Mouse (Mus musculus): ENCODE measurements around the gene Il2rb.

The Il2rb gene

DNA sequence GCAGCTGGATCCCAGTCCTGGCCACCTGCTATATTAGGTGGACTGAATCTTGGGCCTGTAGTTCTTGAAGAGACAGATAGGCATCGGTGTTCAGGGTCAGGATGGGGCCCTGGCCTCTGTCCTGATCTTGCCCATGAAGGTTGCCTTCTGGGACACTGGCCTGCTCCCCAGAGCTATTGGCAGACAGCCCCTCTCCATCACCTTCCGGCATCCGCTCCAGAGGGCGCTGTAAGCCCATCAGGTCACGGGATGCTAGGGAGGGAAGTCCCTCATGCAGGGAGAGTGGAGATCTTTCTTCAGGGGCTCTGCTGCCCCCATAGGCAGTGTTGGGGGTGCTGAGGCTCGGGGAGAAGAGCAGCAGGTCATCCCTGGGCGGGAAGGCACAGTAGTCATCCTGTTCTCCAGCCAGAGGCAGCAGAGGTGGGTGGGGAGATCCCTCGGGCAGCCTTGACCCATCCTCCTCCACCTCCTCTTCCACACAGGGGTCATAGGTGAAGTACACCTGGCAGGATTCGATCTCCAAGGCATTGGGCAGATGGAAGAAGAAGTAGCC lies 13.5 kb downstream of the Il2rb start:
- no peak for DNase-seq (ENCODE audit: extremely low spot score)

DNA sequence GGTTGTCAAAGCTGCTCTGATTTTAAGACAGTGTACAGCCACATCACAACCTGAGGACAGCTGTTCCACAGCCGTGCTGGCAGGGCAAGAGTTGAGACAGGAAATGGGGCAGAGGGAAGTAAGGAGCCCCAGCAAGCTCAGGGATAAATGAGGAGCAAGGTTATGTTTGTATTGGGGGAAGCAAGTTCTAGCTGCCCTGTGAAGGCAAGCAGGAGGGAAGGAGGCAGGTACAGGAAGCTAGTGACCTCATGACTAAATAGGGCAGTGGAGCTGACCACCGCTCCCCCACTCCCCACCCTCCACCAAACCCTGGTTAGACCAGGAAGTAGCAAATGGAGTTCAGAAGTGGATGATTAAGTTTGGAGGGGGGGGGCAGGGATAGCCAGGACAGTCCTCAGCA lies 14.1 kb downstream of the Il2rb start:
- no peak for DNase-seq (ENCODE audit: extremely low spot score)

DNA sequence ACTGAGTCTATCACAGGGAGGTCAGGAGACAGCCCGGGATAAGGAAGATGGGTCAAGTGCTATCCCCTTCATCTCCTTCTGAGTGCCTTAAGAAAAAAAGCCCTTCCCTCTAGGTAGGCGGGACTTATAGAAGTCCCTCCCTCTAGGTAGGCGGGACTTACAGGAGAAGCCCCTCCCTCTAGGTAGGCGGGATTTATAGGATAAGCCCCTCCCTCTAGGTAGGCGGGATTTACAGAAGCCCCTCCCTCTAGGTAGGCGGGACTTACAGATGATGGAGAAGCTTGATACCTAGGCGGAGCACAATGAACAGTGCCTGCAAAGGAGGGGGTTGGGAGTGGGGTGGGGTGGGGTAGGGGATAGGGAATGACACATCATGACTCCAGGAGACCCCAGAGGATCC lies 15.0 kb downstream of the Il2rb start:
- DNase-seq (ENCODE audit: extremely low spot score), result no peak

DNA sequence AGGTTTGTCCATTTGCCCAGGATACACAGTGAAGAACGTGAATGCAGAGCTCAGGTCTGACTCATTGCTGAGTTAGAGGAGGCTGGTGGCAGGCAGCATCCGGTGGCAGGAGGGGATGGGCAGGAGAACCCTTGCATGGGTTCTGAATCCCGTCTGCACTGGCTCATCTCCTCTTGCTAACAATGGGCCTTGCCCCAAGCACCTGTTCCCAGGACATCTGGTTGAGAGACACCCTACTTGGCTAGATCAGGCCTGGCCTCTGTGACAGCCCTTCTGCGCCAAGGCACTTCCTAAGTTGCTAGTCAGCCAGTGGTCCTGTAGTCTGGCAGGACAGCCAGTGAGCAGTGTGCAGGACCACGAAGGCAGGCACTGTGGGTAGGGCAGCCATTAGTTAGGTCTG lies 15.6 kb downstream of the Il2rb start:
- DNase-seq (ENCODE audit: extremely low spot score), result no peak

DNA sequence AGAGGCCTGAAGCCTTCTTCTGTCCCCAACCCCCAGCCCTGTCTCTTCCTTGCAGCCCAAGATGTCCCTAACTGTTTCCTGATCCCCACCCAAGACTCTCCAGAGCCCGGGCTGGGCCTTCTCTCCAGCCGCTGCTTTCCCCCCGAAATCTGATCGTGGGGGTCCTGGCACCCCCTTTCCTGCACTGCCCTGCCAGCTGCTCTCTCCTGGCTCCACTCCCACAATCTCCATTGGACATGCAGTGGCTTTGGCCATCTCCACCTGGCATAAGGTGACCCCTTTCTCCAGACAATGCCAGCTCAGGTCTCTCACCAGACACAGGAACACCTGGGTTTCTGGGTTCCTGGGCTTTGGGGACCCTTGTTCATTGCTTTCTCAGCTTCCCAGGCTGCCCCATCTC lies 17.0 kb downstream of the Il2rb start:
- DNase-seq (ENCODE audit: extremely low spot score), result no peak

DNA sequence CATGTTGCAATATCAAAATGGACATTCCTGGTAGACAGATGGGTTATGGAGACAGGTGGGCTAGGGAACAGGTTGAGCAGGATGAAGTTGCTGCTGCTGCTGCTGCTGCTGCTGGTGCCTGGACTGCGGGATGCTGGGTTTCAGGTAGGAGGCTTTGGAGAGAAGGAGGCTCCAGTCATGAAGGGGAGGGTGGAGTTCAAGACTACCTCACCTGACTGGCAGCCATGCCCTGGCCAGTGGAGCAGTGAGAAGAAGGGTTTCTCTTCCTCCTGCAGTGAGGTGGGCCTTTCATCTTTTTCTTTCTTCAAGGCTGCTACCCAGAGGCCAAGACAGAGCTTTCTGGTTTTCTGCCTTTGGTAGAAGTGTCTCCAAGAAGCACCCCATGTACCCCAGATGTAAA lies 18.2 kb downstream of the Il2rb start:
- no peak for DNase-seq (ENCODE audit: extremely low spot score)

DNA sequence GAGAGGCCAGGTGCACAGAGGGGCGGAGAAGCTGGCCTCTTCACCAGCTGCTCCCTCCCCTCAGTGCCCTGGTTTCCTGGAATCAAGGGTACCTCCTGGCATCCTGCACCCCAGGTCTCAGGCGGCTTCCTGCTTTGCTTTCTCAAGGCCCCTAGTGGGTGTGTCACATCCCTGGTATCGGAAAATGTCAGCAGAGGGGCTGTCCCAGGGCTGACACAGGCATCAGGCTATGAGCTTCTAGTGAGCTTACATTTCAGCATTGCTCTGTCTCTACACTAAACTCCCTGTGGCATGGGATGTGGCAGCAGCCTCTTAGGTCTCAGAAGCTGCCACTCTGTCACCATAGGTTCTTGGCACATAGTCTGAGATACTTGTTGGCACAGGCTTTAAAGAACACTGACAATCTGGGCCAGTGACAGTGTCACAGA lies 19.5 kb downstream of the Il2rb start:
- DNase-seq (ENCODE audit: extremely low spot score), result no peak

DNA sequence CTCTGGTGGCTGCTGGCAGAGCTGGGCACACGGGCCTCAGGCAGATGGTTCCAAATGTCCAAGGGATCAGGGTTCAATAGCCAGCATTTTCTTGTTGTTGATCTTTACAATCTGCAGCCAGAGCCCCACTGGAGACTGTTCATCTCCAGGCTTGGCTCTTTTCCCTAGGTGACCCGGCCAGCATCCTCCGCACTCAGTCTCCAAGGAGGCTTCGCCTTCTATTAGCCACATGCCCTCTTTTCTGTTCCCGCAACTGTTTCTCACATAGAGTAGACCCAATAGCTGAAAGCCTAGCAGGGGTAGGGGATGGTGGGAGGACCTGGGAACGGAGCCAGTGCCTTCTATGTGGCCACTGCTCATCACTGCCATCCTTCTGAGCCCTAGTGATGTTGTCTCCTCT lies 21.6 kb downstream of the Il2rb start:
- no peak for DNase-seq (ENCODE audit: extremely low spot score)

DNA sequence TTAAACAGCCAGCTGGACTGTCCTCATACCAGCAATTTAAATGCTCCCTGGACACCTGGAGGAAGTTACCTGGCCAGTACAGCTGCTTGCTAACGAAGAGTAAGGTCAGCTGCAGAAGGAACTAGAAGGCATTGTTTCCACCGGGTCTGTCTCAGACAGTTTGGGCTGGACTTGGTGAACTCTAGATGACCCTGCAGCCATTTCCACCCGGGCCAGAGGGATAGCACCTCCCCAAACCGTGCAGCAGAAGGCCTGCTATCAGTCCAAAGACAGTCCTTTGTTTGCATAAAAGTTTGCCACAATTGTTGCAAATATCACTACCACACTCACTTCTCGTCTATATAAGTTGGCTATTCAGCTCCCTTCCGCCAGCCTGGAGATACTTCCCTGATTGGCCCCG lies 23.2 kb downstream of the Il2rb start:
- DNase-seq (ENCODE audit: extremely low spot score), result no peak

DNA sequence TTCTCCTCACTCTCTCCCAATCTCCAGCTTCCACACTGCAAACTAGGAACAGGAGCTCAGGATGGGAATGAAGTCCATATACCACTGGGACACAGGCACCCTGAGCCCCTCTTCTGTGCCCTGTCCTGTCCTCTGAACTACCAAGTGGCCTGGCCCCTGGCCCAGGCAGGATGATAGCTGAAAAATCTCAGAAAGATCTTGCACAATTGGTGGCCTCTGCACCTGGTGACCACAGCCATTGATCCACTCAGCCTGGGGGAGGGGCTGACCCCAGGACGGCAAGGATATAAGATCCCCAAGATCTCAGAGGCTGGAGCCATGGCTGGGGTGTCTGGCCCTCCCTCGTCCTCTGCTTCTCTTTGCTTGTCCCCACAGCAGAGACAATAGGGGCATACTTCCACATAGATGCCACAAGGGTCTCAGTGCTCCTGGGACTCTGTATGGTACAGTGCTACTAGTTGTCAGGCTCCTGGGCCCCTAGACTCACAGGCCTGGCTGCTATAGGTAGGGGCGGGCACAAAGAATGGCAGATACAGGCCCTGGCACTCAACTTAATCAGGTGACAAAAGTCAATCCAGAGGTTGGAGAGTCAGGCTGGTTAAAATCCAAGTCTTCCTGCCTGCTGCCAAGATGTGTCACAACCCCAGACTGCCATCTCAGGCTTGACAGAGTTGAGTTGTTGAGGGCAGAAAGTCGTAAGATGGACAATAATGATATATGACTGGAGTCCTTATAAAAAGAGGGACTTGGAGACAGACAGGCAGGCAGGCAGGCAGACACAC lies 24.4 kb downstream of the Il2rb start:
- no peak for DNase-seq (ENCODE audit: extremely low spot score)

DNA sequence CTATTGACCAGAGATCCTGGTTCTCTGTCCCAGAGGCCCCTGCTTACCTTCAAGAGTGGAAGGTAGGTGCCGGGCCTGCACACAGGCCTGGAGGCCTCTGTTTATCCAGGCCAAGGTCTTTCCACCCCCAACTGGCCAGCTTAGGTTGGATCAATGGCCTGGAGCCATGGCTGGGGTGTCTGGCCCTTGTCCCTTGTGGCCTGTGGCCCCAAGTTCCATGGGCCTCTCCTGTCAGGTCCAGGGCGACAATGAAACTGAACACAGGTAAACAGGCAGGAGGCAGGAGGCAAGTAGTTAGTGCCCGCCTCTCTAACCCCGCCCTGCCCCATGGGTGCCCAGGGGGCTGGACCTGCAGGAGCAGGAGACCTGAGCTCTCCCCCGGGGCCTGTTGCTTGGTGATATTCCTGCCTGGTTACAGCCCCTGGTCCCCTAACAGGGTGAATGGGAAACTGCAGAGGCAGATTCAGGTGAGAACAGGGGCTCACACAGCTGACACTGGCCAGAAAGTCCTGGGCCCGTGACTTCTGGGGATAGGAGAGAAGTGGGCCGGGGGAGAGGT lies 26.6 kb downstream of the Il2rb start, which contains the start of gene Tmprss6:
Gene Tmprss6, minus strand, starts transcription at position 256 of the 559 bp plus-strand sequence.
- DNase-seq (ENCODE audit: extremely low spot score), result no peak

DNA sequence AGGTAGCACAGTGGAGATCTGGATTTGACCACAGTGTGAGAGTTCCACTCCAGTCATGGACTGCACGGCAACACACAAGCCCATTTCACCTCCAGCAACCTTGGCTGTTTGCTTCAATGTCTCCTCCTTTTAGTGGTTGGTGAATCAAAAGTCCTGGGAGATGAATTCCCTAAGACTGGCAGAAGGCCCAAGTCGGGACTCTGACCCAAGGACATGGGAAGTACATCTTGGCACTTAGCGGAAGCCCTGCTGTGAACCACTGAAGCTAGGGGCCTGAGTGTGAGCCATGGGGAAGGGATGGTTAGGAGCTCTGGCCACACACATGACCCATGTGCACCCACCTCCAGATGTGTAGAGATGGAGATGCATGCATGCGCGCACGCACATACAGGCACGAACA lies 27.5 kb downstream of the Il2rb start:
- DNase-seq (ENCODE audit: extremely low spot score), result no peak

DNA sequence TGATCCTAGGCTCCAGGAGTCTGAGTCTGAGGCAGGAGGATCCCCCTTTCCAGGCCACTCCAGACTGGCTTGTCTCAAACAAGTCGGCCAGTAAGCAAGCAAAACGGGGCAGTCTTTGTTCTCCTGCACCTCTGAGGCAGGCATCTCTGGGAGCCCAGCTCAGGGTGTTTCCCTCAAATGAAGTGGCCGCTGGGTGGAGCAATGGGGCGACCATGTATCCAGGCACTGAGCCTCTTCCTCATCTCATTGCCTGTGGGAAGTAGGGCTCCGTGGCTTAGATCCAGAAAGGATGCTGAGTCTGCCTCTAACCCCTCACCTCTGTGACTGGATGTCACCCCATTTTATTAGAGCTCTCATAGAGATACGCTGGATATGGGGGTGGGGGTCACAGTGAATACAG lies 28.3 kb downstream of the Il2rb start:
- no peak for DNase-seq (ENCODE audit: extremely low spot score)

DNA sequence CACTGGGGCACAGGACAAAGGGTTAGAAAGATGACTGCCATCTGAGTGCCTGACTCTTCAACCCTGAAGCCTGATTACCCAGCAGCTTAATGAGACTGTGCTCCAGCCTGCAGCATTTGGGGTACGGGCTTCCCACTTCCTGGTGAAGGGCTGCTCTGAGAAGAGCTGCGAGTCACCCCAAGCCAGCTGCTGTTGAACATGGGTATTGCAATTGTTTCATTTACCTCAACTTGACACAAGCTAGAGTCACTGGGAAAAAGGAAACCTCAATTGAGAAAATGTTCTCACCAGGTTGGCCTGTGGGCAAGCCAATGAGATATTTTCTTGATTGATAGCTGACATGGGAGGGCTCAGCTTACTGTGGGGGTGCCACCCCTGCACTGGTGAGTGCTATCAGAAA lies 32.1 kb downstream of the Il2rb start:
- no peak for DNase-seq (ENCODE audit: extremely low spot score)

DNA sequence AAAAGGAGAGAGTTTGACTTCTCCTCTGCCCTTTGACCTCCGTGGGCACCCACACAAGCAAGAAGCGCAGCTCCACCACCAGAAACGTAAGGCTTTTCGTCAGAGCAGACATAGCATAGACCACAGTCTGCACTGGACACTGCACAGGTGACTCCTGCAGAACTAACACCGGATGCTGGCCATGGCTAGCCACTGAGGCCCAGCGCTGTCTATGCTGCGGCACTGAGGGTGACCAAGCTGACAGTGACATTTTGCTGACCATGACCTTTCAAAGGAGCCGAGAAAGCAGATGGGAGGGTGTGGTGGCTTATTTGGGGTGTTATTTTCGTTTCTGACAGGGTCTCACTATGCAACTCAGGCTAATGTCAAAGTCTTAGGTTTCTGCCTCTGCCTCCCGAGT lies 37.9 kb downstream of the Il2rb start:
- DNase-seq (ENCODE audit: extremely low spot score), result no peak

DNA sequence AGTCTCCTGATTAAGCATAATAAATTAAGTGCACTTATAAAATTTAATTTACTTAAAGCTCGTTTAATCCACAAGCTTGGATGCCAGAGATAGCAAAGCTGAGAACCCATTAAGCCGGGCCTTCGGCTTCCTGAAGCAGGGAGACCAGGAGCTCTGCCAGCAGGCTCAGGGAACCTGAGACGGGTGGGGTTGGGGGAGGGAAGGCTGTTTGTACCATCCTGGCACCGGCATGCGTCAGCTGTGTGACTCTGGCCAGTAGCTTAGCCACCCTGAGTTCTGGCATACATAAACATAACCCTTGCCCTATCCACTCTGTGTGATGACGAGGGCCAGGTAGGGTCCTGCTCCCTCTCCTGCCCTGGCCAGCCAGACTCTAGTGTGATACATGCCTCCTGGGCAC lies 39.0 kb downstream of the Il2rb start:
- no peak for DNase-seq (ENCODE audit: extremely low spot score)

DNA sequence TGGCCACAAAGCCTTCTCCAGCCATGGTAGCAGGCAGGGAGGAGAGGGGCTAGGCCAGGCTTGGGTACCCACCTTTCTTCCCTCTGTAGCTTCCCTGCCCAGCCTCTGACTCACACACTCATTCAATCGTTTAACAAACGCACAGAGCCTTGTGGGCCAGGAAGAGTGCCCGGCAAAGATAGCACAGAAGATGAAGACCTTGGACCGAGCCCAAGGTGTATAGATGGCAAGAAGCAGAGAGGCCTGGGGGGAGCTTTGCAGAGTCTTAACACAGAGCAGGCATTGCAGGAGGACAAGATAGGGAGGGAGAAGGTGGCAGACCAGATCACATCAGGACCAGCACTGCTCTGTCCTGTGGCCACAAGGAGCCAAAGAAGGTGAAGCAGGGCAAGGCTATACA lies 39.9 kb downstream of the Il2rb start:
- DNase-seq (ENCODE audit: extremely low spot score), result no peak

DNA sequence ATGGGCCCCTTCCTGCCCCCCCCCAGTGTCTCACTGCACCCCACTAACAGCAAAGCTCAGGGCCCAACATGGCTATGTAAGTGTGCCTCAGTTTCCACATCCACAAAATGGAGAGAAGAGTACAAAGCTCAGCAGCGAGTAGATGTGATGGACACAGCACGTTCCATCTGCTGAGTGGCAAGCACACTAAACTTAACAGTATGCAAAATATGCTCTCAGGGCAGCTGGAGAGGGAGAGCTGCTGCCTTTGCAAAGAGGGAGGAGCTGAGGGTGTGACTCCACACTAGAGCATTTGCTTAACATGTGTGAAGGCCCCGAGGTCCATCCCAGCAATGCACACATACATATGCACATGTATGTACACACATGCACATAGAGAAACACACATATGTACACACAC lies 42.1 kb downstream of the Il2rb start:
- DNase-seq (ENCODE audit: extremely low spot score), result no peak

DNA sequence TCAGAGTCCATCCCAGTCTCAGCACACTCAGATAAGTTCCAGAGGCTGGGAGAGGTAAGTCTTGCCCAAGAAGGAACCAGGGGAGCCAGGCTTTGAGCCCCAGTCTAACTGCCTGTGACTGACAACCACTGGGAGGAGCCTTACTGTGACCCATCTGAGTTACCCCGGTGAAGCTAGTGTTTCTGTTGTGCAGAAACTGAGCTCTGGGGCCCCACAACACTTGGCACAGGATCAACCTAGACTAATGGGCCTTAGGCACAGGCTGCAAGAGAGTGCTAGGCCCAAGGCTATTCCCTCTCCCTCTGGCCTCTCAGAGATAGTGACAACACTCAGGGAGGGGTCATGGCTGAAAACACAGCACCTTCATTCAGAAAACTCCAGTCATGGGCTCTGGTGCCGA lies 43.9 kb downstream of the Il2rb start:
- DNase-seq (ENCODE audit: extremely low spot score), result no peak

DNA sequence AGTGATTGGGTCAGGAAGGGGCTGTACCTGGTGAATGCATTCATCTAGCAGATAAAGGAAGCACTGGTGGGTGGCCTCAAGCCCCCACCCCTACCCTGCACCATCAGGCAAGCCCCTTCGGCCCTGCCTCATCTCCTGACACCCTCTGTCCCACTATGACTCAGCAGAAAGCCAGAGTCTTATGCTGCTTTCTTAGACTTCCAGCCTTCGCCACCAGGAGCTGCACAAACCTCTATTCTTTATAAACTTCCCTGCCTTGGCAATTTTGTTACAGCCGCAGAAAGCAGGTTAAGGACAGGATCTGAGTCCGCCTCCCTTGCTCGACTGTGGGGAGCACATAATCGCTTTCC lies 44.7 kb downstream of the Il2rb start:
- DNase-seq (ENCODE audit: extremely low spot score), result no peak

DNA sequence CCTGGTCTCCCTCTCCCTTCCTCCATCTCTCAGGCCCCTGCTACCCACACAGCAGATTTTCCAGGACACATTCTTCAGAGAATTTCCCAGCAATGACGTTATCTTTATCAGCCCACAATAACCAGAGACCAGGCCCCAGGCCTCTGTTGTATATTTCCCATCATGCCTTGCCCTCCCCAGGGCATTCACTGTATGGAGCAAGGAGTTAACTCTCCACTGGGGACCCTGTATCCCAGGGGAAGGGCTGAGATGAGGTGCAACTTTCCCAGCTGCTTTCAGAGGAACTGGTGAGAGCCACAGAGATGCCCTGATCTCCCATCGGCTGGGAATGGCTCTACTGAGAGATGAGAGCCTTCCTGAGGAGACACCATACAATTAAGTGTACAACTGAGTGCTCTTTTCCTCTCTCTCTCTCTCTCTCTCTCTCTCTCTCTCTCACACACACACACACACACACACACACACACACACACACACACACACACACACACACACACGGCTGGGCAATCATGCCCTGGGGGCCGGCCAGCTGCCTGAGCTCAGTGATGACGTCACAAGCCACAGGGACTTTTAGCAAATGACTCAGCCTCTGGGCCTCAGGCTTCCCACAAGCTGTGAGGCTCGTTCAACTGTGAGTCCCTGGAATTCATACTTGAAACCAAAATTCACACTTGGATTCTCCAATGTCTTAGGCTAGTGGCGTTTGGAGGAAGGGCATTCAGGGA lies 45.2 kb downstream of the Il2rb start:
- DNase-seq (ENCODE audit: extremely low spot score), result no peak

DNA sequence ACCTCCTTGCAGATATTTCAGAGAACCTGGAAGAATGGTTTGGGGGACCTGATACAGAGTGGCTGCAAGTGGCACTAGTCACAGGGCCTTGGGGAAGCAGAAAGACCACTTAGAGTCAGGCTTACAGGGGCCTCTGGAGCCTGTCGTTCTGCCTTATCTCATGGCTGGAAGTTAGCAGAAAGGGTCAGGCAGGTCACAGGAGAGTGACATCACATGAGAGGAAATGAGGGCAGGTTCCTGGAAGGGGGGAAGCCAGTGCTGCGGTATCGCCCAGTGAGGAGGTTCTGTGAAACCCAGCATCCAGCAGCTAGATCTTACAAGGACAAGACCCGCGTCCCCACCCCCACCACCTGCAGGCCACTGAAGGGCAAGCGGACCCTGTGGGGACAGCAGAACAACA lies 45.9 kb downstream of the Il2rb start:
- DNase-seq (ENCODE audit: extremely low spot score), result no peak

Data from embryo, embryonic 9.5 days (tissue).